Mouse (Mus musculus): ENCODE results near the gene Lrrc2. TPM values are rescaled to one million over a fixed set of nuclear protein-coding genes. Genes with fewer than 3 reads are reported as not detected.

The Lrrc2 gene
- total RNA-seq, 2 experiments from 2014 or later = 142 to 144 TPM

DNA sequence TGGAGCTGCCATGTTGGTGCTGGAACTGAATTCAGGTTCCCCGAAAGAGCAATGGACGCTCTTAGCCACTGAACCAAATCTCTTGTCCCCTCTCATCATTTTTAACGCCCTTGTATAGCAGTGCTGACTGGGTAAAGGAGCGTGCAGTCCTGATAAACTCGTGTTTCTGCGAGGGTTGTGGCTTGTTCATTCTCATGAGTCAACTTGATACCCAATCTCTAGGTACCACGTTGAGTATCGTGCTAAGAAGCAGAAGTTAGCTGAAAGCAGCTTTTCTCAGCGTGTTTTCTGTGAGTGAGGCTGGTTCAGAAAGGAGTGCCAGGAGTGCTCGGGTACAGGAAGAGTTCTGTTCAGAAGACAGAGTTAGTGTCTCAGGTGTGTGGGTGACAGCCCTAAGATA lies 75.4 kb downstream of the Lrrc2 start:
- intact Hi-C loops (cut with DNase I) = no loop called here

More for the DNA sequence above, 75.4 kb downstream of the Lrrc2 start:
- DNase-seq (ENCODE audit: low spot score) = no peak

Small RNAs within 50 kb of the gene (microRNA-seq; reads per million reads assigned to microRNA genes)
- gene Gm24269 = not detected

Other genes with a start within 250 kb of the Lrrc2 start
- gene Myl3, start 209.7 kb upstream of the Lrrc2 start, total RNA-seq (2021) = over 10,000 TPM; 11,742 to 12,072 TPM
- gene Pth1r, start 204.4 kb upstream of the Lrrc2 start, total RNA-seq (2021) = 1 to 10 TPM; 7.6 to 7.9 TPM
- gene Prss42, start 153.4 kb upstream of the Lrrc2 start, total RNA-seq (2021) = not detected
- gene Prss44, start 137.6 kb upstream of the Lrrc2 start, total RNA-seq (2021) = not detected
- gene Prss43, start 124.9 kb upstream of the Lrrc2 start, total RNA-seq (2021) = not detected
- not detected for gene Prss45, start 117.0 kb upstream of the Lrrc2 start, total RNA-seq (2021)
- not detected for gene Prss46, start 107.0 kb upstream of the Lrrc2 start, total RNA-seq (2021)
- not detected for gene Prss50, start 93.6 kb upstream of the Lrrc2 start, total RNA-seq (2021)
- 10 to 100 TPM in 1 of 2 experiments, 1 to 10 TPM in 1; 9.7 to 15.0 TPM for gene Als2cl, start 71.7 kb upstream of the Lrrc2 start, total RNA-seq (2021)
- gene Tmie, start 71.4 kb upstream of the Lrrc2 start, total RNA-seq (2021) = 1 to 10 TPM; 1.2 to 1.3 TPM
- gene Fam240a, start 34.7 kb upstream of the Lrrc2 start, total RNA-seq (2021) = not detected
- not detected for gene Tdgf1, start 5.4 kb upstream of the Lrrc2 start, total RNA-seq (2021)
- gene Rtp3, start 39.0 kb downstream of the Lrrc2 start, total RNA-seq (2021) = 1 to 10 TPM; 4.0 to 4.3 TPM
- gene Ltf, start 67.7 kb downstream of the Lrrc2 start, total RNA-seq (2021) = under 1 TPM in 1 of 2 experiments, not detected in 1; 0.78 TPM
- 10 to 100 TPM in 1 of 2 experiments, 1 to 10 TPM in 1; 8.2 to 10.4 TPM for gene Ccrl2, start 106.0 kb downstream of the Lrrc2 start, total RNA-seq (2021)
- gene Lrrfip2, start 166.0 kb downstream of the Lrrc2 start, total RNA-seq (2021) = 10 to 100 TPM; 82.4 to 91.7 TPM